Mouse (Mus musculus): ENCODE results near the gene Zcchc17.

Zcchc17 gene

GRCm38 (mm10) chr4:130359486-130360237 lies at the start of gene Zcchc17, which contains the start of gene Snrnp40:
Zcchc17 (minus strand) TSS chr4:130359943.
Snrnp40 (plus strand) TSS chr4:130360132.
- DNase-seq (ENCODE audit: low read depth) = peak; percentile 100

GRCm38 (mm10) chr4:130391265-130391664 lies 31.5 kb upstream of the Zcchc17 start:
- no peak for DNase-seq (ENCODE audit: low read depth)

GRCm38 (mm10) chr4:130389927-130390326 lies 30.2 kb upstream of the Zcchc17 start:
- no peak for DNase-seq (ENCODE audit: low read depth)

GRCm38 (mm10) chr4:130389496-130389895 lies 29.8 kb upstream of the Zcchc17 start:
- DNase-seq (ENCODE audit: low read depth) = no peak

GRCm38 (mm10) chr4:130387256-130387655 lies 27.5 kb upstream of the Zcchc17 start:
- DNase-seq (ENCODE audit: low read depth) = no peak

- DNase-seq (ENCODE audit: low read depth) = no peak
Measured at GRCm38 (mm10) chr4:130380418-130380817, 20.7 kb upstream of the Zcchc17 start.

GRCm38 (mm10) chr4:130379181-130379580 lies 19.4 kb upstream of the Zcchc17 start:
- no peak for DNase-seq (ENCODE audit: low read depth)

- no peak for DNase-seq (ENCODE audit: low read depth)
Measured at GRCm38 (mm10) chr4:130377500-130377899, 17.8 kb upstream of the Zcchc17 start.

GRCm38 (mm10) chr4:130376675-130377074 lies 16.9 kb upstream of the Zcchc17 start:
- no peak for DNase-seq (ENCODE audit: low read depth)

GRCm38 (mm10) chr4:130360238-130360590 lies 471 bp upstream of the Zcchc17 start:
- no peak for DNase-seq (ENCODE audit: low read depth)

- no peak for DNase-seq (ENCODE audit: low read depth)
Measured at GRCm38 (mm10) chr4:130357946-130358345, 1.8 kb downstream of the Zcchc17 start.

- no peak for DNase-seq (ENCODE audit: low read depth)
Measured at GRCm38 (mm10) chr4:130352588-130352987, 7.2 kb downstream of the Zcchc17 start.

GRCm38 (mm10) chr4:130350690-130351422 lies 8.9 kb downstream of the Zcchc17 start:
- no peak for DNase-seq (ENCODE audit: low read depth)

- no peak for DNase-seq (ENCODE audit: low read depth)
Measured at GRCm38 (mm10) chr4:130349666-130350065, 10.1 kb downstream of the Zcchc17 start.

GRCm38 (mm10) chr4:130341691-130342090 lies 18.1 kb downstream of the Zcchc17 start:
- peak; percentile 49 for DNase-seq (ENCODE audit: low read depth)

- DNase-seq (ENCODE audit: low read depth) = no peak
Measured at GRCm38 (mm10) chr4:130335867-130336266, 23.9 kb downstream of the Zcchc17 start.

- no peak for DNase-seq (ENCODE audit: low read depth)
Measured at GRCm38 (mm10) chr4:130327366-130327765, 32.4 kb downstream of the Zcchc17 start.

- no peak for DNase-seq (ENCODE audit: low read depth)
Measured at GRCm38 (mm10) chr4:130325446-130325845, 34.3 kb downstream of the Zcchc17 start.

- DNase-seq (ENCODE audit: low read depth) = no peak
Measured at GRCm38 (mm10) chr4:130323607-130324006, 36.1 kb downstream of the Zcchc17 start.

- no peak for DNase-seq (ENCODE audit: low read depth)
Measured at GRCm38 (mm10) chr4:130323165-130323564, 36.6 kb downstream of the Zcchc17 start.

- DNase-seq (ENCODE audit: low read depth) = no peak
Measured at GRCm38 (mm10) chr4:130322567-130322966, 37.2 kb downstream of the Zcchc17 start.

GRCm38 (mm10) chr4:130321640-130322039 lies 38.1 kb downstream of the Zcchc17 start:
- no peak for DNase-seq (ENCODE audit: low read depth)

GRCm38 (mm10) chr4:130319564-130319963 lies 40.2 kb downstream of the Zcchc17 start:
- DNase-seq (ENCODE audit: low read depth) = no peak
